Mouse (Mus musculus): ENCODE data around the gene Cryzl1.

DNA sequence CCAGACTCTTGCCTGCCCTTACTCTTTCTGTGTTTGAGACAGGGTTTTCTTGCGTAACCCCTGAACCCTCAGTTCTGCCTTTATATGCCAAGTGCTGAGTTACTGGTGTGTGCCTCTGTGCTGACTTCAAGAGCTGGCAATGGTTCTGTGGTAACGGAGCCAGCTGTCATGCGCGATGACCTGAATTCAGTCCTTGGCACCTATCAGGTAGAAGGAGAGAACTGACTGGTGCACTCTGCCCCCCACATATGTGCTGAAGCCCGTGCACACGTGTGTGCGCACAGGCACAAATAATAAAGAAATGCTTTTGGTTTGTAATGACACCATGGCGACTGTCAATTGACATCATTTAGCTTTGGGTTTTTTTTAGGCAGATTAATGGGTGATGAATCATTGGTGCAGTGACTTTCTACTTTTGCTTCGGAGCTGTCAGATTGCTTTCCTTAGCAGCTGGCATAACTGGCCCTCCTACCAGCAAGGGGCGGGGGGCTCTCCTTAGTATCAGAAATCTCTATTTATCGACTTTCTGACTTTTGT is 38.5 kb upstream of the Cryzl1 start:
- TF ChIP-seq CTCF (IDR thresholded peaks at IDR 0.05; ENCODE audit: control insufficient read depth, insufficient read depth, insufficient replicate concordance, low read depth, low read length) (no peak), POLR2A (IDR thresholded peaks at IDR 0.05; ENCODE audit: control insufficient read depth, low read depth, low read length) (no peak)

Data from testis, adult 2 months (tissue).